Mouse (Mus musculus) CD4-positive, CD25-positive, alpha-beta regulatory T cell, adult 2 months (primary cell): ENCODE results near the gene Mlst8.

ENCODE experiments used
- DNase-seq: peaks from one replicate; pipeline ENCODE4 v3.0.0-alpha.2; 2012; ENCODE audit warnings: low read depth, low spot score

Gene Mlst8

GRCm38 (mm10) chr17:24489265-24490030 lies 10.6 kb upstream of the Mlst8 start:
- no peak for DNase-seq

GRCm38 (mm10) chr17:24488662-24489264 lies 9.9 kb upstream of the Mlst8 start:
- DNase-seq = peak; percentile 57

GRCm38 (mm10) chr17:24488186-24488661 lies 9.3 kb upstream of the Mlst8 start, which contains the start of gene Caskin1:
TSS of gene Caskin1 (plus strand) at chr17:24488601.
- peak; percentile 35 for DNase-seq

- DNase-seq = peak; percentile 29
These were observed 6.4 kb upstream of the Mlst8 start for GRCm38 (mm10) chr17:24485090-24485860.

- DNase-seq = no peak
These were observed 4.6 kb upstream of the Mlst8 start for GRCm38 (mm10) chr17:24483495-24483894.

GRCm38 (mm10) chr17:24481027-24481815 lies 2.3 kb upstream of the Mlst8 start:
- no peak for DNase-seq

GRCm38 (mm10) chr17:24480201-24480826 lies 1.4 kb upstream of the Mlst8 start:
- no peak for DNase-seq

GRCm38 (mm10) chr17:24479431-24479830 lies 553 bp upstream of the Mlst8 start:
- no peak for DNase-seq

- DNase-seq = peak; percentile 23
These were observed 785 bp downstream of the Mlst8 start for GRCm38 (mm10) chr17:24477985-24478600.

GRCm38 (mm10) chr17:24477053-24477984 lies 1.6 kb downstream of the Mlst8 start:
- no peak for DNase-seq

GRCm38 (mm10) chr17:24476022-24476776 lies 2.7 kb downstream of the Mlst8 start:
- no peak for DNase-seq

- no peak for DNase-seq
These were observed 3.3 kb downstream of the Mlst8 start for GRCm38 (mm10) chr17:24475586-24475985.

GRCm38 (mm10) chr17:24474557-24474956 lies 4.3 kb downstream of the Mlst8 start:
- DNase-seq = no peak

- DNase-seq = no peak
These were observed 5.1 kb downstream of the Mlst8 start, which contains the start of gene Bricd5 for GRCm38 (mm10) chr17:24473612-24474275. TSS of gene Bricd5 (plus strand) at chr17:24473884.

- no peak for DNase-seq
These were observed 6.4 kb downstream of the Mlst8 start for GRCm38 (mm10) chr17:24472512-24472911.

- no peak for DNase-seq
These were observed 8.0 kb downstream of the Mlst8 start for GRCm38 (mm10) chr17:24470701-24471527.
